Mouse (Mus musculus) stomach, embryonic 15.5 days (tissue): ENCODE results near the gene 4933415A04Rik. TPM values are rescaled to one million over a fixed set of nuclear protein-coding genes. Genes with fewer than 3 reads are reported as not detected.
A peak's percentile ranks its signal among the peaks of the same experiment; 100 is the strongest.

Experiments
- ATAC-seq: fragments of 200-750 bp; cut with Nextera tagmentation; 2 replicates; pipeline ENCODE4 v1.8.0; 2017; ENCODE audit warnings: low read depth, moderate number of reproducible peaks, moderate TSS enrichment; ENCODE audit not compliant: insufficient read depth, low FRiP score
- H3K27ac ChIP-seq: fragments of 300-500 bp; sonication (generic); 2 replicates; pipeline ENCODE4 v1.5.1; 2015; ENCODE audit warnings: mild to moderate bottlenecking, inconsistent platforms
- H3K27me3 ChIP-seq: fragments of 300-500 bp; sonication (generic); replicated peaks from 2 replicates; pipeline ENCODE4 v1.6.1; 2015; ENCODE audit warnings: inconsistent platforms
- H3K36me3 ChIP-seq: fragments of 300-500 bp; sonication (generic); 2 replicates; pipeline ENCODE4 v1.6.1; 2015; ENCODE audit warnings: inconsistent platforms
- H3K4me1 ChIP-seq: fragments of 300-500 bp; sonication (generic); 2 replicates; pipeline ENCODE4 v1.6.1; 2015; ENCODE audit warnings: inconsistent platforms
- H3K4me2 ChIP-seq: fragments of 300-500 bp; sonication (generic); 2 replicates; pipeline ENCODE4 v1.6.1; 2015; ENCODE audit warnings: mild to moderate bottlenecking, inconsistent platforms
- H3K4me3 ChIP-seq: fragments of 300-500 bp; sonication (generic); replicated peaks from 2 replicates; pipeline ENCODE4 v1.5.1; 2015; ENCODE audit warnings: inconsistent platforms
- H3K9ac ChIP-seq: fragments of 300-500 bp; sonication (generic); 2 replicates; pipeline ENCODE4 v1.6.1; 2015; ENCODE audit warnings: inconsistent platforms
- H3K9me3 ChIP-seq: fragments of 300-500 bp; sonication (generic); 2 replicates; pipeline ENCODE4 v1.6.1; 2016; ENCODE audit warnings: inconsistent platforms
- WGBS: fragments of 180-500 bp; shearing (Covaris S2); methylation state at CpG from one replicate; pipeline ENCODE4 v1.1.7; 2015; 5-methylcytosine and 5-hydroxymethylcytosine counted together
- polyA plus RNA-seq: library from polyadenylated mRNA; unstranded; fragments of >200 nt; fragmentation: Nextera tagmentation; extraction: Ambion mirVana; gene quantifications from 2 replicates; pipeline ENCODE4 v1.2.1, GENCODE M21; 2015

4933415A04Rik gene
- polyA plus RNA-seq, 1 experiment from 2014 or later = 3.5 TPM

DNA sequence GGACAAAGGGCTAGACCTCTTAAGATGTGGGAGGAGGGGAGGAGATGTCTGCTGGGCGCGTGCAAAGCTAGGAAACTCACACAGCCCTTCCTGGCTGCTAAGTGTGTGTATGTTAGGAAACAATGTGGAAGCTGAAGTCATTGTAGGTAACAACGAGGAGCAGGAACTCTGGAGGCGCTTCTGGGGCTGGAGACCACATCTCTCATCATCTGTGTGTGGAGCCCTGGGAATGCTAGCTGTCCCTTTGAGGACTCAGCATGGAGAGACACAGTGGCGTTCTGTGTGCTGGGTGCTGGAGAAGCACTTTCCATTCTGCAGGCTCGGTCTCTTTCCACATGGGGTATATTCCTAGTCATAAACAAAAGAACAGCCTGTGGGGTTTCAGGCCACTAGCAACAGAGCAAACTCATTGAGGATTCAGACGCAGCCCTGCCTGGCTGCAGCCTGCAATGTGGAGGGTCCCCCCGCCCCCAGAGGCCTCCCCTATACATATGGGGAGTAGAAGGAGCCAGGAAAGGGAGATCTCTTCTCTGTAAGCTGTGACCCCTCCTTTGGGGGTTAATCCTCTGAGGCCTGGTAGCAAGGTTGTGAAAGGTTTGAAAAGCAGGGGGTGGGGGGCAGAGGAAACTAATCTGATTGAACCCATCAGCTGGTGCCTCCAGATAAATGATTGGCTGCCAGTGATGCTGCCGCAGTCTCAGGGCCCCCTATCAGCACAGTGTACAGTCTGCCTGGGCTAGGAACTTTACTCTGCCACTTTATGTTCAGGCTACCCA lies 11.3 kb upstream of the 4933415A04Rik start:
- Histone ChIP-seq H3K36me3 (no peaks in the 10 kb centered on the region), H3K9ac (no peak overlapping the region), H3K4me1 (peaks cover 13% of the 10 kb centered on the region), H3K9me3 (no peaks in the 10 kb centered on the region), H3K4me2 (peak overlapping the region; percentile 4; the same call in 1 of the 2 replicates), H3K27ac (peak overlapping the region; percentile 74), H3K4me3 (no peak overlapping the region), H3K27me3 (no peaks in the 10 kb centered on the region)
- ATAC-seq = no peak; the same call in none of the 2 replicates
- 18% methylated on average over 9 of the region's 9 CpGs for WGBS

DNA sequence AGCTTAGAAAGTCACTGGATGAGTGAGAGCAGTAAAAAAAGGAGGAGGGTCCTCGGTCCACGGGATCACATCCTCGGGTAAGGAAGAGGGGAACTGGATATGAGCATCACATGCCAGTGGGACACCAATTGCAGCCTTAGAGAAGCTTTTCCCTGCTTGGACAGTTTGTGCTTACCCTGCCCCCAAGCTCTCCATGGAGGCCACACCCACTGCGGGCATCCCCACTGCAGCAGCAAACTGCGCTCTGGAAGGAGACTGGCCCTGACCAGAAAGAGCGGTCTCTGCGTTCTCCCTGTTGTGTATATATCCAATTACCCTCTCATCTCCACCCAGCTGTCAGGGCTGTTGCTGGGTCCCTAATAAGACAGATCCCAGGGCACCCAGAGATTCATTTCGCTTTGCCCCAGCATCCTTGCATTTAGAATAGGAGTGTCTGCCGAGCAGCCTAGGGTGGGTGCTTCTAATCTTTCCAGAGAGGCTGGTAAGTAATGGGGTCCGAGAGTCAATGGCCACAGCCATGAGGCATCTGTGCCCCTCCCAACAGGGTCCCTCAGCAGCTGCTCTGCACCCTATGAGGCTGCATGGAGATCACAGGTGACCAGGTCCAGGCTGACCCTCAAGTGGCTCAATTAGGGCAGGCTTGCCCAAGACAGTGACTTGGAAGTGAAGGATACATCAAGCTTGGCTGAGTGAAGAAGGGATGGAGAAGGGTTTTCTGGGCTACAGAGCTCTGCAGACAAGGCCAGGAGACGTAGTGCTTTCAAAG lies 8.9 kb upstream of the 4933415A04Rik start:
- ATAC-seq = no peak
- no peak overlapping the region for H3K9ac ChIP-seq
- H3K27me3 ChIP-seq = no peaks in the 10 kb centered on the region
- H3K36me3 ChIP-seq = no peaks in the 10 kb centered on the region
- no peaks in the 10 kb centered on the region for H3K9me3 ChIP-seq
- peaks cover 13% of the 10 kb centered on the region for H3K4me1 ChIP-seq
- H3K4me2 ChIP-seq = no peak overlapping the region
- no peak overlapping the region for H3K4me3 ChIP-seq
- WGBS = 61% methylated on average over 11 of the region's 11 CpGs
- no peak overlapping the region for H3K27ac ChIP-seq

DNA sequence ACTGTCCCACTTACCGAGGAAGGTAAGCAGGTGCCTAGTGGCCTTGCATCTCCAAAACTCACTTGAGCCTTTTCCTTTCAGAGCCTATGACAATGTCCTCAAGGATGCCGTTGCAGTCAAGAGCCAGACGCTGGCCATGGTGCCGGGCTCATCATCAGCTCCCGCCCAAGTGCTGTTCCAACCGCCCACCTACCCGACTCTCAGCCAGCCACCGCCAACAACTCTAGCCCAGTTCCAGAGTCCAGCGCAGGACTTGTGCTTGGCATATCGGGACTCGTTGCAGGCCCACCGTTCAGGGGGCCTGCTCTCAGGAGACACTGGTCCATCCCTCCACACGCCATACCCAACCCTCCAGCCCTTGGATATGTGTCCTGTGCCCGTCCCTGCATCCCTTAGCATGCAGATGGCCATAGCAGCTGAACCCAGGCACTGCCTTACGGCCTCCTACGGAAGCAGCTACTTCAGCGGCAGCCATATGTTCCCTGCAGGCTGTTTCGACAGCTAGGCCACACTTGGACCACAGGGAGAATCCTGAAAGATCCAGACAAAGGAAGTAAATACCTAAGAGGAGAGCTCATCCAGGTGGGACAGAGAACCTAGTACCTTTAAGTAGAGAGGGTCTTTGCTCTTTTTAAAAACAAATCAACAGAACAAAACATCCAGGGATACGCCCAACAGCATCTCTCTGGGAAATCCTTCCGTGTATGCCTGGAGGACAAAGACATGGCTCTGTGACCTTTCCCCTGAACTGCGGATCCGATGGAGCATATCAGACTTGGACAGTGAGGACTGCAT lies 1.4 kb upstream of the 4933415A04Rik start:
- no peak; the same call in 1 of the 2 replicates for ATAC-seq
- H3K4me3 ChIP-seq = no peak overlapping the region
- 0 out of 2 replicates have a peak, but pooled peaks cover 12% of the 10 kb centered on the region for H3K36me3 ChIP-seq
- H3K9ac ChIP-seq = no peak overlapping the region
- H3K4me2 ChIP-seq = no peak overlapping the region
- H3K27me3 ChIP-seq = no peaks in the 10 kb centered on the region
- no peaks in the 10 kb centered on the region for H3K4me1 ChIP-seq
- 90% methylated on average over 22 of the region's 22 CpGs for WGBS
- no peak overlapping the region for H3K27ac ChIP-seq
- no peaks in the 10 kb centered on the region for H3K9me3 ChIP-seq

DNA sequence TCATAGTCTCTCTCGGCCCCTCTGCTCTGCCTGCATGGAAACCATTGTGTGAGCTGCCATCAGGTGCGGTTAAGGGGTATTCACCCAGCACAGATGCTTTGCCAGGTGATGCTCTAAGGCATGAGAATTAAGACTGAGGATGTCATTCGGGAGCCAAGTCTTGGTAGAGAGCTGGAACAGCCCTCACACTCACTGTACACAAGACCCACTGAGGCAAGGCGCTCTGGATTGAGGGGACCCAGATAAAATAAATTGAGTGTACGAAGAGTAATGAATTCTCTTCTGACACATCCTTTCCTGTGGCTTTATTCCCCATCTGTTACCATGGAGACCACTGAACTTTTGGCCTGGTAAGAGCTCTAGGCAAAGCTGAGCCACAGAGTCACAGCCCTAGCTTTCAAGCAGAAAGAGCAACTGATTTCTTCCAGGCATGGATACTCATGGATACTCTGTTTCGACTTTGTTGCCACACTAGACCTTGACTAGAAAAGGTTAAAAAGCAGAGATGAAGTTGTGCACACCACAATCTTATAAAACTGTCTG lies 2.8 kb downstream of the 4933415A04Rik start:
- Histone ChIP-seq H3K27ac (no peak overlapping the region), H3K9ac (no peak overlapping the region), H3K27me3 (no peaks in the 10 kb centered on the region), H3K4me3 (no peak overlapping the region), H3K36me3 (0 out of 2 replicates have a peak, but pooled peaks cover 8% of the 10 kb centered on the region), H3K4me1 (no peaks in the 10 kb centered on the region), H3K4me2 (no peak overlapping the region), H3K9me3 (no peaks in the 10 kb centered on the region)
- 48% methylated on average over 6 of the region's 6 CpGs for WGBS
- ATAC-seq = no peak

DNA sequence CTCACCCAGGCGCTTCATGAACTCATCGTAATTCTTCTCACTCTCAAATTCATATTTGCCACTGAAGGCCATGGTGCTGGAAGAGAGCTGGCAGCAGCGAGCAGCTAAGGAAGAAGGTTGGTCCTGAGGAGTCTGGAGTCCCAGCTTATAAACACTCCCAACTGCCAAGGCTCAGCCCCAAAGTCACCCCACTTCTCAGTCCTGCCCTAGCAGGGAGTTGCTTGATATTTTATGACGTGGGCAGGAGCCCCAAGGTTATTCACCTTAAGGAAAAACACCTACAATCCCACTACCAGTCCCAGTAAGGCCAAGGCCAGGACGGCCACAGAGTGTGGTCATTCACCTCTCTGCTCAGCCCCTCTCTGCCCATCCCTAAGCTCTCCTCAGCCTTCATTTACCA lies 14.6 kb downstream of the 4933415A04Rik start, which contains the start of gene Fabp6:
Fabp6 (minus strand) TSS at position 101 of the 400 bp plus-strand sequence.
- no peaks in the 10 kb centered on the region for H3K36me3 ChIP-seq
- no peak within 1 kb of the TSS for H3K4me2 ChIP-seq
- ATAC-seq = no peak
- no peaks in the 10 kb centered on the region for H3K9me3 ChIP-seq
- no peaks in the 10 kb centered on the region for H3K27me3 ChIP-seq
- H3K4me3 ChIP-seq = no peak within 1 kb of the TSS
- 87% methylated on average over 5 of the region's 5 CpGs for WGBS
- no peaks in the 10 kb centered on the region for H3K4me1 ChIP-seq
- H3K27ac ChIP-seq = no peak within 1 kb of the TSS
- no peak within 1 kb of the TSS for H3K9ac ChIP-seq

DNA sequence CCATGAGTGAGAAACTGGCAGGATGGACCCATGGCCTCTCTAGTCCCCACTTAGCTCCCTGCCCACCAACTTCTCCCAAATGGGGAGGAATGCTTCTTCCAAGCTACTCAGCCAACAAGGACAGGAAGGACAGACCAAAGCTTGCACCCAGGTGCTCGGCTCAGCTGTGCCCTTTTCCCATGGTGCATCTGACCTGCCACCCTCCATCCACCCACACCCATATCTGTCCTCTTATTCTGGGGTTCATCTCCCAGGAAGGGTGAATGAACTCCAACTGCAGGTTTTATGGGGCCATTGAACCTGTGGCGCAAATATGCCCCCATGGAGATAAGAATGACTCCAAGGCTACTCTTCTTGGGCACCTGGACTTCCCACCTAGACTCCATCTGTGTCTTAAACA lies 17.4 kb downstream of the 4933415A04Rik start:
- Histone ChIP-seq H3K9me3 (no peaks in the 10 kb centered on the region), H3K27me3 (no peaks in the 10 kb centered on the region), H3K4me2 (no peak overlapping the region), H3K4me1 (no peaks in the 10 kb centered on the region), H3K9ac (no peak overlapping the region), H3K27ac (no peak overlapping the region), H3K4me3 (no peak overlapping the region), H3K36me3 (no peaks in the 10 kb centered on the region)
- no peak for ATAC-seq
- WGBS = 78% methylated on average over 2 of the region's 2 CpGs

DNA sequence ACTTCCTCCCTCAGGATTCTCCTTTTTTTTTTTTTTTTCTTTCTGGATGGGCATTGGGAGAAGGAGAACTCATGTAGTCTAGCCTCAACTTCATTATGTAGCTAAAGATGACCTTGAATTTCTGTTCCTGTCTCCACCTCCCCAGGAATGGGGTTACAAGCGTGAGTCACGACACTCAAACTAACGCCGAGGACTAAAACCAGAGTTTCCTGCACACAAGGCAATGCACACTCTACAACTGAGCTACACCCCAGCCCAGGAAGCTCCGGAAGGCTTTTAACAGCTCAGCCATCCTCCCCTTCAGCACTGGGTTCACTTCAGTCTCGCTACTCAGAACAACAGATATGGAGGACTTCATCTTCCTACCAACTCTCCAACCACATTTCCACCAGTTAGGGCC lies 18.1 kb downstream of the 4933415A04Rik start:
- Histone ChIP-seq H3K4me1 (no peaks in the 10 kb centered on the region), H3K27ac (no peak overlapping the region), H3K4me2 (no peak overlapping the region), H3K9me3 (no peaks in the 10 kb centered on the region), H3K36me3 (no peaks in the 10 kb centered on the region), H3K9ac (no peak overlapping the region), H3K4me3 (no peak overlapping the region), H3K27me3 (no peaks in the 10 kb centered on the region)
- WGBS = 83% methylated on average over 6 of the region's 6 CpGs
- ATAC-seq = no peak

DNA sequence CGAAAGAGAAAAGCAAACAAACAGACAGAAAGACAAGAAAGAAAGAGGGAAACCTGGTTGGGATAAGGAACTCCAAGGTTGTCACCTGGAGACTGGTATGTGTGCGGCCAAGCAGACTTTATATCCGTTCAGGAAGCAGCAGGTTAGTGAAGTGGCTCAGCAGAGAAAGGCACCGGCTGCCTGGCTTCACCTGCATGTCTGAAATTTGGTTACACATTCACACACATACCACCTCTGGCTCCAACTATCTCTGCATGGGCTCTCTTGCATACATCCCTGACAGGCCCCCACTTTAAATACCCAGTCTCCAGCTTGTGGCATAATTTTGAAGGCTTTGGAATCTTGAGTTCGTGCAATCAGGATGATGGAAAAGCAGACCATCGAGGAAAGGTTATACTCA lies 19.0 kb downstream of the 4933415A04Rik start:
- Histone ChIP-seq H3K9ac (no peak overlapping the region), H3K27ac (no peak overlapping the region), H3K4me3 (no peak overlapping the region), H3K4me2 (no peak overlapping the region), H3K4me1 (no peaks in the 10 kb centered on the region), H3K27me3 (no peaks in the 10 kb centered on the region), H3K9me3 (no peaks in the 10 kb centered on the region), H3K36me3 (no peaks in the 10 kb centered on the region)
- ATAC-seq = no peak
- WGBS = 79% methylated on average over 6 of the region's 6 CpGs

DNA sequence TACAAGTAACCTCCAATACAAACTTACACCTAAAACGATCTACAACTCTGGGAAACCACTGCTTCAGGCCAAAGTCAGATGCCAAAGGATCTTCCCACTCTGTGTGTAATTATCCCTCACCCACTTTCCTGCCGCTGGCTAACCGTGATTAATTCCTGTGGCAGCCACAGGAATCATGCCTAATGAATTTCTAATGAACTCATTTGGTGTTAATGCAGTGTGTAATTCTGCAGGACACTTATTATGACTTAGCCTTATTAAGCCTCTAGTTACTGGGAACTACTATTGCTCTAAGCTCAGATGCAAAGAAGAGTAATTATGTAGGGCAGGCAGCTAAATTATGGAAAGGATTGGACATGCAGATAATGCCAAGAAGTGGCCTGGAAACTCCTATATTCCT lies 21.6 kb downstream of the 4933415A04Rik start:
- Histone ChIP-seq H3K9ac (no peak overlapping the region), H3K27ac (no peak overlapping the region), H3K9me3 (no peaks in the 10 kb centered on the region), H3K4me1 (0 out of 2 replicates have a peak, but pooled peaks cover 6% of the 10 kb centered on the region), H3K36me3 (no peaks in the 10 kb centered on the region), H3K4me3 (no peak overlapping the region), H3K27me3 (no peaks in the 10 kb centered on the region), H3K4me2 (no peak overlapping the region)
- 83% methylated on average over 3 of the region's 3 CpGs for WGBS
- ATAC-seq = no peak

DNA sequence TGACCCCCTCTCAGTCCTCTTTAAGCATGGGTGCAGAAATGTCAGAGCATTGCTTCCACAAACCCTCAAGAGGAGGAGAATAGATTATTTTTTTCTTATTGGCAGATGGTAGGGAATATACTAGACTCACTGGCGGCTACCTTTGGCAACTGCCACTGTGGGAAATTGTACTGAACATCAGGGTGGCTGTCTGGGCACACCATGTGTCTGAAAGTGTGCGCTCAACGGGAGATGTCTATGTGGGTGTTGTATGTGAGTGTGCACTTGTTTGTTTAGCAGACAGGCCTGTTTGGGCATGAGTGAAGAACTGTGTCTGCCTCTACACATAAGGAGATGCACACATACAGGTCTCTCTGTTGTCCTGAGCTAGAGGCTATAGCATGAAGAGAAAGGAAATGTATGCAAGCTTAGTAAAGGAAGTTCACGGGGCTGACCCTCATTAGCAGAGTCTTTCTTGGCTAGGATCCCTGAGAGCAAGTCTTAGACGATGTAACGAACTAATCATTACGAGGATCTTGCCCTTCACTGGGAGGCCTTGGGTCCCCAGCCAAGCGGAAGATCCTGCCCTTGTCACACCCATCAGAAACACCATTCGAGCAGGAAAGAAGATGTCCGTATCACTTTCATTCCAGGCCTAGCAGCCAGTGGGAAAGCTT lies 23.3 kb downstream of the 4933415A04Rik start:
- Histone ChIP-seq H3K4me1 (0 out of 2 replicates have a peak, but pooled peaks cover 6% of the 10 kb centered on the region), H3K27ac (no peak overlapping the region)

DNA sequence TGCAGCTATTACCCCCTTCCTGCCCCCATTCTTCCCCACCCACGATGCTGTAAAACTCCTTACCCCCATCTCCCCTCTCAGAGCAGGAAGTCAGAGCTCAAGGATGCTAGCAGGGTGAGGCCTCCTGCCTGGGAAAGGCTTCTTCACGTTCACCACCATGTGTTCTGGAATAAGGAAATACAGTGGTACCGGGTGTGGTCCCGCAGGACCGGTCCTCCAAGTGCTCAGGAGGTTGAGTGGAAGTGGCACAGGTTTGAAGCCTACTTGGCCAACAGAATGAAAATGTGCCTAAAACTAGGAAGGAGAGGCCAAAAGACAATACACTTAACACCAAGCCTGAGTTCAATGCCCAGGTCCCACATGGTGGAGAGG lies 23.8 kb downstream of the 4933415A04Rik start:
- H3K4me1 ChIP-seq = 0 out of 2 replicates have a peak, but pooled peaks cover 6% of the 10 kb centered on the region
- 70% methylated on average over 5 of the region's 5 CpGs for WGBS
- no peak overlapping the region for H3K4me3 ChIP-seq
- H3K9ac ChIP-seq = no peak overlapping the region
- no peaks in the 10 kb centered on the region for H3K9me3 ChIP-seq
- H3K36me3 ChIP-seq = no peaks in the 10 kb centered on the region
- no peak overlapping the region for H3K4me2 ChIP-seq
- no peaks in the 10 kb centered on the region for H3K27me3 ChIP-seq
- no peak overlapping the region for H3K27ac ChIP-seq
- ATAC-seq = no peak

More for the DNA sequence above, 23.3 kb downstream of the 4933415A04Rik start:
- no peak overlapping the region for H3K9ac ChIP-seq
- no peaks in the 10 kb centered on the region for H3K36me3 ChIP-seq
- no peaks in the 10 kb centered on the region for H3K9me3 ChIP-seq
- H3K4me2 ChIP-seq = no peak overlapping the region
- WGBS = 70% methylated on average over 10 of the region's 10 CpGs
- no peaks in the 10 kb centered on the region for H3K27me3 ChIP-seq
- H3K4me3 ChIP-seq = no peak overlapping the region
- no peak for ATAC-seq
